Mouse (Mus musculus) liver, postnatal 0 days (tissue): ENCODE measurements around the gene Appl2.

Experiments used
- CTCF ChIP-seq: sonication (generic); IDR thresholded peaks from 2 replicates; pipeline ENCODE4 v1.5.1; 2016; ENCODE audit warnings: antibody characterized with exemption, low read depth
- EP300 ChIP-seq: IDR thresholded peaks from 2 replicates; pipeline ENCODE4 v1.6.1; 2016; ENCODE audit warnings: antibody characterized with exemption, low read depth, mild to moderate bottlenecking

DNA sequence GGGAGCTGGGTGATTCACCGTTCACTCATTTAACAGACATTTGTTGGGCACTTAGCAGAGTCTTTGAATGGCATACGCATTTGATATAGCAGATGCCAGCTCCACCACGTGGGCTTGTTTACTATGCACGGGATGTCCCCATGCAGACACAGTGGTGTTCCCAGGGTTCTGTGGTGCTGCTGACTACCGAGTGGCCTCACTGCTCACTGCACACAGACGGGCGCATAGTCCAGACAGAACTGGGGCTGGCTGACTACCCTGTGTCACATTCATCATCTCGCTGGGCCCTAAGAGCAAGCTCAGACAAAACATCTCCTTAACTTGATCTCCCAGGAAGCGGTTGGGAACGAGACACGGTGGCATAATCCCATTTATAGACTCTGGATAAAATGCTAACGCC is 32.8 kb upstream of the Appl2 start:
- no peak for TF ChIP-seq CTCF
- no peak for TF ChIP-seq EP300
